Mouse (Mus musculus) bone marrow, adult 2 months (tissue): ENCODE results near the gene Ccdc8.

Experiments
- CTCF ChIP-seq: fragments of 200-500 bp; IDR thresholded peaks from 2 replicates; pipeline ENCODE4 v1.5.1; 2011; ENCODE audit warnings: low read length, control low read depth; ENCODE audit not compliant: control insufficient read depth, insufficient read depth
- POLR2A ChIP-seq: fragments of 200-500 bp; IDR thresholded peaks from 2 replicates; pipeline ENCODE4 v1.6.1; 2011; ENCODE audit warnings: low read depth, mild to moderate bottlenecking, control low read depth, low read length, borderline replicate concordance; ENCODE audit not compliant: control insufficient read depth

GRCm38 (mm10) chr7:17010010-17010347 is 17.5 kb downstream of the Ccdc8 start:
- TF ChIP-seq CTCF (no peak), POLR2A (no peak)
